Mouse (Mus musculus) cerebellum, adult 2 months (tissue): ENCODE results near the gene Dennd4c. TPM values are rescaled to one million over a fixed set of nuclear protein-coding genes. Genes with fewer than 3 reads are reported as not detected.
"Not testable (repeated sequence)": the region's sequence is repeated elsewhere in the genome, so short reads cannot be mapped to it uniquely, and the experiment has no call there.

Experiments used
- DNase-seq, 2 experiments: peaks; one replicate each; pipeline ENCODE4 v3.0.0; 2021
- H3K27ac ChIP-seq: fragments of 200-500 bp; 2 replicates; pipeline ENCODE4 v1.5.1; 2012; ENCODE audit warnings: low read length, control low read depth, inconsistent platforms; ENCODE audit not compliant: insufficient read depth
- H3K27me3 ChIP-seq: fragments of 200-500 bp; 2 replicates; pipeline ENCODE4 v1.6.1; 2012; ENCODE audit warnings: inconsistent platforms, mild to moderate bottlenecking, low read length, moderate library complexity; ENCODE audit not compliant: control insufficient read depth, insufficient read depth
- H3K4me1 ChIP-seq: fragments of 200-500 bp; 2 replicates; pipeline ENCODE4 v1.6.1; 2011; ENCODE audit warnings: low read length; ENCODE audit not compliant: control insufficient read depth, insufficient read depth
- H3K4me3 ChIP-seq: fragments of 200-500 bp; replicated peaks from 2 replicates; pipeline ENCODE3; 2011; ENCODE audit warnings: mild to moderate bottlenecking, low read depth, low read length, control low read depth; ENCODE audit not compliant: insufficient read depth
- CTCF ChIP-seq: fragments of 200-500 bp; IDR thresholded peaks from 2 replicates; pipeline ENCODE4 v1.5.1; 2011; ENCODE audit warnings: low read depth, mild to moderate bottlenecking, control low read depth, low read length, moderate library complexity, borderline replicate concordance; ENCODE audit not compliant: insufficient read depth
- POLR2A ChIP-seq: fragments of 200-500 bp; IDR thresholded peaks from 2 replicates; pipeline ENCODE4 v1.6.1; 2011; ENCODE audit warnings: low read length, control low read depth, borderline replicate concordance; ENCODE audit not compliant: insufficient read depth
- WGBS: fragments of 180-500 bp; shearing (Covaris S2); methylation state at CpG from one replicate; pipeline ENCODE4 v1.1.7; 2018; 5-methylcytosine and 5-hydroxymethylcytosine counted together
- polyA plus RNA-seq: library from polyadenylated mRNA; depleted of rRNA; stranded (reverse); fragments of >200 nt; gene quantifications from 2 replicates; pipeline ENCODE4 v1.2.3, GENCODE M21; 2012

Gene Dennd4c
- polyA plus RNA-seq, 1 experiment = 9.1 TPM

GRCm38 (mm10) chr4:86825143-86825542 is 76.8 kb downstream of the Dennd4c start:
- no peak overlapping the region for H3K27ac ChIP-seq
- no peaks in the 10 kb centered on the region for H3K4me1 ChIP-seq
- H3K27me3 ChIP-seq = no peaks in the 10 kb centered on the region
- WGBS = 50% methylated on average over 7 of the region's 7 CpGs
- no peak overlapping the region for H3K4me3 ChIP-seq
- TF ChIP-seq CTCF = no peak
- peak in 1 of 2 experiments; percentile 12 for DNase-seq

- Histone ChIP-seq H3K27ac (no peak overlapping the region), H3K4me3 (no peak overlapping the region), H3K4me1 (no peaks in the 10 kb centered on the region), H3K27me3 (no peaks in the 10 kb centered on the region)
- 94% methylated on average over 2 of the region's 2 CpGs for WGBS
- DNase-seq = no peak
- no peak for TF ChIP-seq CTCF
- TF ChIP-seq POLR2A = no peak
Measured at GRCm38 (mm10) chr4:86831896-86832295, 83.5 kb downstream of the Dennd4c start.

- H3K27me3 ChIP-seq, H3K27ac ChIP-seq, H3K4me3 ChIP-seq, DNase-seq, H3K4me1 ChIP-seq: not testable (repeated sequence)
- 97% methylated on average over 2 of the region's 2 CpGs for WGBS
Measured at GRCm38 (mm10) chr4:86841141-86841540, 92.8 kb downstream of the Dennd4c start.

GRCm38 (mm10) chr4:86845384-86845783 is 97.0 kb downstream of the Dennd4c start:
- no peaks in the 10 kb centered on the region for H3K27me3 ChIP-seq
- H3K4me1 ChIP-seq = no peaks in the 10 kb centered on the region
- no peak for TF ChIP-seq CTCF
- TF ChIP-seq POLR2A = no peak
- H3K27ac ChIP-seq = no peak overlapping the region
- peak; percentile 40 to 56 for DNase-seq
- no peak overlapping the region for H3K4me3 ChIP-seq
- WGBS = 16% methylated on average over 3 of the region's 3 CpGs

- no peaks in the 10 kb centered on the region for H3K4me1 ChIP-seq
- WGBS = 92% methylated on average over 2 of the region's 2 CpGs
- DNase-seq = no peak
- TF ChIP-seq POLR2A = no peak
- TF ChIP-seq CTCF = no peak
- no peak overlapping the region for H3K27ac ChIP-seq
- H3K4me3 ChIP-seq = no peak overlapping the region
- no peaks in the 10 kb centered on the region for H3K27me3 ChIP-seq
Measured at GRCm38 (mm10) chr4:86847246-86847645, 98.9 kb downstream of the Dennd4c start.

GRCm38 (mm10) chr4:86851331-86851730 is 103.0 kb downstream of the Dennd4c start:
- no peak for DNase-seq
- WGBS = 82% methylated on average over 2 of the region's 2 CpGs

GRCm38 (mm10) chr4:86852018-86852417 is 103.7 kb downstream of the Dennd4c start:
- WGBS = 69% methylated on average over 3 of the region's 3 CpGs
- no peak for DNase-seq
- no peak overlapping the region for H3K4me3 ChIP-seq

More at GRCm38 (mm10) chr4:86851331-86851730, 103.0 kb downstream of the Dennd4c start:
- Histone ChIP-seq H3K27ac (no peak overlapping the region), H3K4me3 (no peak overlapping the region), H3K4me1 (no peaks in the 10 kb centered on the region), H3K27me3 (no peaks in the 10 kb centered on the region)
- TF ChIP-seq CTCF (no peak), POLR2A (no peak)

GRCm38 (mm10) chr4:86852813-86853590 is 104.6 kb downstream of the Dennd4c start:
- Histone ChIP-seq H3K27ac (no peak overlapping the region), H3K4me1 (no peaks in the 10 kb centered on the region), H3K27me3 (no peaks in the 10 kb centered on the region), H3K4me3 (no peak overlapping the region)
- WGBS = 84% methylated on average over 4 of the region's 4 CpGs
- DNase-seq = no peak
- TF ChIP-seq POLR2A (no peak), CTCF (no peak)

More at GRCm38 (mm10) chr4:86852018-86852417, 103.7 kb downstream of the Dennd4c start:
- Histone ChIP-seq H3K4me1 (no peaks in the 10 kb centered on the region), H3K27ac (no peak overlapping the region), H3K27me3 (no peaks in the 10 kb centered on the region)
- no peak for TF ChIP-seq POLR2A
- no peak for TF ChIP-seq CTCF

- DNase-seq = no peak
- whole genome bisulfite sequencing = 1% methylated on average over 50 of the region's 50 CpGs
- Histone ChIP-seq H3K27ac (peak overlapping the region; percentile 69), H3K4me1 (no peaks in the 10 kb centered on the region), H3K27me3 (no peaks in the 10 kb centered on the region), H3K4me3 (peak overlapping the region; percentile 93)
- TF ChIP-seq POLR2A = no peak
- TF ChIP-seq CTCF = no peak
Measured at GRCm38 (mm10) chr4:86856304-86857112, 108.2 kb downstream of the Dennd4c start.
